Mouse (Mus musculus) megakaryocyte, embryonic 14.5 days (primary cell): Measurements from ENCODE around the gene Prpsap1.

ENCODE experiments used
- FLI1 ChIP-seq: IDR thresholded peaks from 2 replicates; pipeline ENCODE4 v1.6.1; 2012; ENCODE audit warnings: low read length, inconsistent platforms, mixed read lengths
- GATA1 ChIP-seq: IDR thresholded peaks from 3 replicates; pipeline ENCODE4 v1.6.1; 2012; ENCODE audit warnings: mixed read lengths, low read length, inconsistent platforms, borderline replicate concordance

DNA sequence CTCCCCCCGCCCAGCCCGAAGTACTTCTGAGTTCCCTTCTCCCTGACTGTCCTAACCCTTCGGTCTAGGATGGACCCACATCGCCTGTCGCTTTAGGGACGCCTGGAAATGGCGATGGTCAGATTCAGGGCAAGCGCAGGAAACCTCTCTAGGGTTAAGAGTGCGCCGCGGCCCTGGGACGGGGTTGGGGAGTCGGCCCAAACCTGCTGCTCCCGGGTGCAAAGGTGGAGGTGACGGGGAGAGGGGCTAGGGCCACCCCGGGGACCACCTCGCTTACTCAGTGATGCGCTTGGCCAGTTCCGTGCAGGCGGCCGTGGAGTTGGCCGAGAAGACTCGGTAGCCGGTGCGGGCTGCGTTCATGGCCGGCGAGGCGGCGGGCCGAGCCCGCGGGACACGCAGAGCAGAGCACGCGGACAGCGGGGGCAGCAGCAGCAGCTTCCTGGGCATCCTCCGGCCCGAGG lies 4.2 kb downstream of the Prpsap1 start:
- TF ChIP-seq GATA1: no peak
- TF ChIP-seq FLI1: no peak
